Mouse (Mus musculus): ENCODE measurements at regions not wholly inside any gene's neighbourhood (a gene's known extent, or its start where the extent isn't known, plus 50 kb on each side); places are given as distances from the start of the nearest gene placed in this dataset.

GRCm38 (mm10) chr1:15993561-15994410 lies 99.3 kb downstream of the 4930444P10Rik start:
- TF ChIP-seq TCF3 (IDR thresholded peaks at IDR 0.05; ENCODE audit: insufficient read length, low read depth) (no peak), SRF (IDR thresholded peaks at IDR 0.05; ENCODE audit: control insufficient read depth, insufficient read length, low read depth) (no peak), POLR2A (IDR thresholded peaks at IDR 0.05; ENCODE audit: insufficient read length, low read depth) (no peak), MYOG (IDR thresholded peaks at IDR 0.05; ENCODE audit: control insufficient read depth in 1 of 3, insufficient read depth in 1 of 3, insufficient read length in 2 of 3, low read depth in 2 of 3) (no peak), USF1 (IDR thresholded peaks at IDR 0.05; ENCODE audit: low read depth) (no peak), REST (IDR thresholded peaks at IDR 0.05; ENCODE audit: insufficient read depth, insufficient read length) (no peak), MAX (IDR thresholded peaks at IDR 0.05; ENCODE audit: low read depth) (no peak)
- H3K4me2 ChIP-seq (ENCODE audit: low read depth), result no peak overlapping the region
- H3K27me3 ChIP-seq (ENCODE audit: control insufficient read depth, insufficient read depth, insufficient read length), result no peaks in the 10 kb centered on the region
- H3K79me2 ChIP-seq (ENCODE audit: control insufficient read depth, insufficient read depth), result no peaks in the 10 kb centered on the region
- no peak overlapping the region for H3K4me3 ChIP-seq
- H3ac ChIP-seq (ENCODE audit: control insufficient read depth, insufficient read length), result no peak overlapping the region
- H3K36me3 ChIP-seq (ENCODE audit: control insufficient read depth, insufficient read depth), result no peaks in the 10 kb centered on the region

DNA sequence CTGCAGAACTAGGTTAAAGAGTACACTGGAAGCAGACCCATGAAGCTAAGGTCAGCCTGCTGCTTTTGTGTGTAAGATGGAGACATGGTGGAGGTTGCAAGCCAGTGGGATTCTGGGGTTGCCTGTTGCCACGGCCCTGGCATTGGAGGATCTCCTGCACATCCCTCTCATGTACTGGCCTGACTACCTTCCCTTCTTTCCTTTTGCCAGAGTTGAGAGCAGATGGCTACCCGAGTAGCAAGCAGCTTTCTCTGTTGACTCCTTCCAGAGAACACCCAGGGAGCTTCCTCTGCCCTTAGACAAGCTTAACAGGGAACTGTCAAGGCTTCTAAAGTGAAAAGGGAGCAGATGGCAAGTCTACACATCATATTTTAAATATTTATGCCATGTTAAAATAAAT lies 102.1 kb downstream of the 4930444P10Rik start:
- H3K79me2 ChIP-seq (ENCODE audit: control insufficient read depth, insufficient read depth), result no peaks in the 10 kb centered on the region
- no peak overlapping the region for H3K4me2 ChIP-seq (ENCODE audit: low read depth)
- H3K36me3 ChIP-seq (ENCODE audit: control insufficient read depth, insufficient read depth), result no peaks in the 10 kb centered on the region
- H3K4me3 ChIP-seq, result no peak overlapping the region
- no peak overlapping the region for H3ac ChIP-seq (ENCODE audit: control insufficient read depth, insufficient read length)
- no peak for TF ChIP-seq SRF (IDR thresholded peaks at IDR 0.05; ENCODE audit: control insufficient read depth, insufficient read length, low read depth)
- no peak for TF ChIP-seq POLR2AphosphoS2 (IDR thresholded peaks at IDR 0.05; ENCODE audit: insufficient read length, low read depth)
- no peak for TF ChIP-seq USF1 (IDR thresholded peaks at IDR 0.05; ENCODE audit: low read depth)
- H3K27me3 ChIP-seq (ENCODE audit: control insufficient read depth, insufficient read depth, insufficient read length), result no peaks in the 10 kb centered on the region

GRCm38 (mm10) chr1:15985579-15985978 lies 107.5 kb downstream of the 4930444P10Rik start:
- TF ChIP-seq MAX (IDR thresholded peaks at IDR 0.05; ENCODE audit: low read depth) (no peak), POLR2A (IDR thresholded peaks at IDR 0.05; ENCODE audit: insufficient read length, low read depth) (no peak), TCF3 (IDR thresholded peaks at IDR 0.05; ENCODE audit: insufficient read length, low read depth) (no peak), E2F4 (IDR thresholded peaks at IDR 0.05; ENCODE audit: insufficient read depth) (no peak)
- Histone ChIP-seq H3ac (ENCODE audit: control insufficient read depth, insufficient read length) (no peak overlapping the region), H3K36me3 (ENCODE audit: control insufficient read depth, insufficient read depth) (no peaks in the 10 kb centered on the region)

GRCm38 (mm10) chr1:15979333-15979732 lies 113.8 kb downstream of the 4930444P10Rik start:
- Histone ChIP-seq H3K36me3 (ENCODE audit: control insufficient read depth, insufficient read depth) (no peaks in the 10 kb centered on the region), H3K27me3 (ENCODE audit: control insufficient read depth, insufficient read depth, insufficient read length) (no peaks in the 10 kb centered on the region), H3K4me2 (ENCODE audit: low read depth) (no peak overlapping the region), H3K79me2 (ENCODE audit: control insufficient read depth, insufficient read depth) (no peaks in the 10 kb centered on the region), H3ac (ENCODE audit: control insufficient read depth, insufficient read length) (no peak overlapping the region), H3K4me3 (no peak overlapping the region)
- TF ChIP-seq REST (IDR thresholded peaks at IDR 0.05; ENCODE audit: insufficient read depth, insufficient read length), result no peak
- TF ChIP-seq POLR2AphosphoS2 (IDR thresholded peaks at IDR 0.05; ENCODE audit: insufficient read length, low read depth), result no peak
- TF ChIP-seq TCF12 (IDR thresholded peaks at IDR 0.05; ENCODE audit: insufficient read depth, poor library complexity, severe bottlenecking), result no peak
- TF ChIP-seq MYOG (IDR thresholded peaks at IDR 0.05; ENCODE audit: control insufficient read depth in 1 of 3, insufficient read depth in 1 of 3, insufficient read length in 2 of 3, low read depth in 2 of 3), result no peak

More at GRCm38 (mm10) chr1:15985579-15985978, 107.5 kb downstream of the 4930444P10Rik start:
- no peaks in the 10 kb centered on the region for H3K79me2 ChIP-seq (ENCODE audit: control insufficient read depth, insufficient read depth)
- no peak overlapping the region for H3K4me2 ChIP-seq (ENCODE audit: low read depth)
- H3K27me3 ChIP-seq (ENCODE audit: control insufficient read depth, insufficient read depth, insufficient read length), result no peaks in the 10 kb centered on the region
- H3K4me3 ChIP-seq, result no peak overlapping the region

- Histone ChIP-seq H3K4me2 (ENCODE audit: low read depth) (no peak overlapping the region), H3K36me3 (ENCODE audit: control insufficient read depth, insufficient read depth) (no peaks in the 10 kb centered on the region), H3ac (ENCODE audit: control insufficient read depth, insufficient read length) (no peak overlapping the region), H3K4me3 (no peak overlapping the region), H3K27me3 (ENCODE audit: control insufficient read depth, insufficient read depth, insufficient read length) (no peaks in the 10 kb centered on the region), H3K79me2 (ENCODE audit: control insufficient read depth, insufficient read depth) (no peaks in the 10 kb centered on the region)
- TF ChIP-seq CEBPB (IDR thresholded peaks at IDR 0.05; ENCODE audit: insufficient read depth, poor library complexity, severe bottlenecking), result 0 out of 2 replicates have a peak, but pooled peaks have one; percentile 16
- no peak for TF ChIP-seq MYOG (IDR thresholded peaks at IDR 0.05; ENCODE audit: control insufficient read depth in 1 of 3, insufficient read depth in 1 of 3, insufficient read length in 2 of 3, low read depth in 2 of 3)
Measured at GRCm38 (mm10) chr1:15959578-15959977, 133.5 kb downstream of the 4930444P10Rik start.

GRCm38 (mm10) chr1:15958661-15959060 lies 134.5 kb downstream of the 4930444P10Rik start:
- H3K79me2 ChIP-seq (ENCODE audit: control insufficient read depth, insufficient read depth), result no peaks in the 10 kb centered on the region
- H3K36me3 ChIP-seq (ENCODE audit: control insufficient read depth, insufficient read depth), result no peaks in the 10 kb centered on the region
- no peak for TF ChIP-seq E2F4 (IDR thresholded peaks at IDR 0.05; ENCODE audit: insufficient read depth)
- no peak for TF ChIP-seq POLR2AphosphoS2 (IDR thresholded peaks at IDR 0.05; ENCODE audit: insufficient read length, low read depth)
- TF ChIP-seq SRF (IDR thresholded peaks at IDR 0.05; ENCODE audit: control insufficient read depth, insufficient read length, low read depth), result no peak
- no peak for TF ChIP-seq TCF3 (IDR thresholded peaks at IDR 0.05; ENCODE audit: insufficient read length, low read depth)
- no peak for TF ChIP-seq MAX (IDR thresholded peaks at IDR 0.05; ENCODE audit: low read depth)
- TF ChIP-seq CEBPB (IDR thresholded peaks at IDR 0.05; ENCODE audit: insufficient read depth, poor library complexity, severe bottlenecking), result no peak
- TF ChIP-seq USF1 (IDR thresholded peaks at IDR 0.05; ENCODE audit: low read depth), result no peak
- no peak for TF ChIP-seq MYOD1 (IDR thresholded peaks at IDR 0.05; ENCODE audit: control insufficient read depth in 1 of 3, insufficient read length in 2 of 3, low read depth in 2 of 3)
- TF ChIP-seq MYOG (IDR thresholded peaks at IDR 0.05; ENCODE audit: control insufficient read depth in 1 of 3, insufficient read depth in 1 of 3, insufficient read length in 2 of 3, low read depth in 2 of 3), result no peak
- H3K4me2 ChIP-seq (ENCODE audit: low read depth), result no peak overlapping the region
- no peaks in the 10 kb centered on the region for H3K27me3 ChIP-seq (ENCODE audit: control insufficient read depth, insufficient read depth, insufficient read length)
- no peak overlapping the region for H3K4me3 ChIP-seq
- no peak overlapping the region for H3ac ChIP-seq (ENCODE audit: control insufficient read depth, insufficient read length)

All from myocyte (in vitro differentiated cells).